Comparison of ENCODE assay signal across 21 mouse cellular contexts in genomic region chr4:35702661-35703060, GRCm38 (mm10).
DNase-seq lines count a peak whose midpoint lies in the region; TF ChIP-seq lines count a peak whose summit lies in the region.
"Had no signal": no experiment of that assay in that cellular context is flagged by ENCODE, and none has a peak within 500 bp of the region (broad histone marks: within the 10 kb centered on the region; RNA-seq: fewer than 3 reads in every experiment).

No protein-coding gene starts in this region.

- TF ChIP-seq CTCF in left cerebral cortex, adult 2 months (IDR thresholded peaks at IDR 0.05): no peak

- no peak overlapping the region for H3K27ac ChIP-seq in left cerebral cortex, adult 2 months
- H3K27ac ChIP-seq: embryonic facial prominence, embryonic 10.5 days; embryonic facial prominence, embryonic 13.5 days; forebrain, embryonic 12.5 days; gastrocnemius, adult 2 months; hindbrain, embryonic 13.5 days had no signal

- intact Hi-C loops in left cerebral cortex, postnatal 4 days (cut with DNase I): no loop called here
- intact Hi-C loops in left cerebral cortex, adult 2 months (cut with DNase I): no loop called here

- peak; percentile 74 to 80 for DNase-seq in cerebellum, postnatal 10 days
- no peak for DNase-seq in cerebellum, adult 9-10 months
- peak; percentile 15 to 16 for DNase-seq in cerebellum, postnatal 36 days
- no peak for DNase-seq in cerebellum, adult 11-12 months
- DNase-seq in left cerebral cortex, postnatal 4 days: peak; percentile 71
- DNase-seq in left cerebral cortex, adult 2 months (ENCODE audit: extremely low spot score in 1 of 2, low spot score in 2 of 2): no peak
- no peak for DNase-seq in layer of hippocampus, adult 9-11 months
- DNase-seq: adrenal gland, postnatal 10 days; adrenal gland, postnatal 36 days; B cell, adult 2 months; embryo, embryonic 11 days; forebrain, postnatal 0 days; gastrocnemius, adult 2 months; gastrocnemius, postnatal 14 days; heart, adult 11 months; kidney, adult 18-20 months had no signal

- H3K4me3 ChIP-seq in left cerebral cortex, adult 2 months: no peak overlapping the region
- H3K4me3 ChIP-seq: embryonic facial prominence, embryonic 10.5 days; embryonic facial prominence, embryonic 13.5 days; erythroblast, embryonic 14.5 days; forebrain, embryonic 12.5 days; gastrocnemius, adult 2 months; hindbrain, embryonic 13.5 days had no signal

Comparison
In these comparisons a context has a peak if more than half of its experiments do, and no peak if none do; other contexts are left out.
1. DNase-seq: peak in cerebellum, postnatal 10 days (2 of 2), cerebellum, postnatal 36 days (2 of 2) and left cerebral cortex, postnatal 4 days (single experiment); none in cerebellum, adult 9-10 months (single experiment), cerebellum, adult 11-12 months (single experiment), left cerebral cortex, adult 2 months (0 of 2) and layer of hippocampus, adult 9-11 months (single experiment).